Mouse (Mus musculus): ENCODE data around the gene Rnf187.

DNA sequence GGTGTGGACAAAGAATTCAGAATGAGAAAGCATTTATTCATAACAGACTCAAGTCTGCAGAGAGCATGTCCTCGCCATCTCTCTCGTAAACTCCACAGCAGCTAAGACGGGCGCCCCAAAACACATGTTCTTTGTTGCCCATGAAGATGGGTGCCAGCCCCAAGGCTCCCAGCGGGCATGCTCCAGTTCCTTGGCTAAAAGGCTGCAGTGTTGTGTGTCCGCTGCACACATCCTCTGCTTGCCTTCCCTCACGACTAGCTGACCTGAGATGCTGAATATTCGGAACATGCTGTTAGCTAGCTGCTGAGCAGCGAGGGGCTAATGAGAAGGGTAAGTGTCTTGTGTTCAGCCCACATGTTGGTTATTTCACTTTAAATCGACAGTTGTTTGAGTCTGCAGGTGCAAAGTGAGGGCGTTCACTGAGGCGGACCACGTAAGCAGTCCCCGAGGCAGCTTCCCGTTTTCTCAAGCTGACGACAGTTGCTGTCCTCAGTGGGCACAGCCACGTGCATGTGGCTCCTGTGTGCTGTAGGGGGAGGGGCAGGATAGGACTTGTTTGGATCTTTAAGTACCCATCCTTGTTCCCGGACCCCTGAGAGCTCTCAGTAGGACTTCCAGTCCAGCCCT, 43.9 kb upstream of the Rnf187 start:
- TF ChIP-seq CTCF (IDR thresholded peaks at IDR 0.05; ENCODE audit: extremely low read depth, insufficient read length, insufficient replicate concordance, low read depth, low read length) (no peak), POLR2A (IDR thresholded peaks at IDR 0.05; ENCODE audit: low read depth, low read length) (no peak)

All from small intestine, adult 2 months (tissue).